Mouse (Mus musculus): ENCODE results near the gene Gtf2ird2.

- no peak for TF ChIP-seq CTCF (IDR thresholded peaks at IDR 0.05; ENCODE audit: low read depth, low read length)
- no peak for TF ChIP-seq GATA1 (IDR thresholded peaks at IDR 0.05; ENCODE audit: borderline replicate concordance, low read length)
- no peak for TF ChIP-seq GATA2 (IDR thresholded peaks at IDR 0.05; ENCODE audit: borderline replicate concordance, low read depth, low read length)
- no peak for TF ChIP-seq TAL1 (conservative IDR thresholded peaks at IDR 0.05; ENCODE audit: low read depth, low read length)
- no peak for TF ChIP-seq POLR2AphosphoS5 (IDR thresholded peaks at IDR 0.05; ENCODE audit: insufficient replicate concordance, low read depth, low read length)
Observed at GRCm38 (mm10) chr5:134258395-134258794, 74.6 kb downstream of the Gtf2ird2 start.
